Mouse (Mus musculus): Measurements from ENCODE around the gene Wwp2.

- TF ChIP-seq ZNF384 (IDR thresholded peaks at IDR 0.05; ENCODE audit: low read depth, low read length) = no peak
- TF ChIP-seq MAFK (IDR thresholded peaks at IDR 0.05; ENCODE audit: insufficient read depth, low read depth, low read length) = no peak
These were observed 13.0 kb downstream of the Wwp2 start for GRCm38 (mm10) chr8:107449130-107449529.

Measured in ES-E14 (cell line).